Mouse (Mus musculus) intestine, postnatal 0 days (tissue): ENCODE data around the gene 1700037C18Rik. TPM values are rescaled to one million over a fixed set of nuclear protein-coding genes. Genes with fewer than 3 reads are reported as not detected.

Experiments used
- ATAC-seq: fragments of 200-750 bp; cut with Nextera tagmentation; 2 replicates; pipeline ENCODE4 v1.8.0; 2017; ENCODE audit warnings: mild to moderate bottlenecking, moderate TSS enrichment, moderate library complexity
- H3K27ac ChIP-seq: fragments of 300-500 bp; sonication (generic); 2 replicates; pipeline ENCODE4 v1.5.1; 2014; ENCODE audit warnings: mild to moderate bottlenecking, low read depth, low read length, moderate library complexity
- H3K27me3 ChIP-seq: fragments of 300-500 bp; sonication (generic); replicated peaks from 2 replicates; pipeline ENCODE4 v1.6.1; 2014; ENCODE audit warnings: low read length, mixed read lengths; ENCODE audit not compliant: control insufficient read depth, insufficient read depth
- H3K36me3 ChIP-seq: fragments of 300-500 bp; sonication (generic); 2 replicates; pipeline ENCODE4 v1.6.1; 2014; ENCODE audit warnings: mild to moderate bottlenecking, moderate library complexity; ENCODE audit not compliant: control insufficient read depth, insufficient read depth
- H3K4me1 ChIP-seq: fragments of 300-500 bp; sonication (generic); replicated peaks from 2 replicates; pipeline ENCODE4 v1.6.1; 2014; ENCODE audit warnings: antibody characterized with exemption, low read length, mixed read lengths; ENCODE audit not compliant: control insufficient read depth, insufficient read depth
- H3K4me2 ChIP-seq: fragments of 300-500 bp; sonication (generic); replicated peaks from 2 replicates; pipeline ENCODE4 v1.6.1; 2014; ENCODE audit warnings: low read depth, mild to moderate bottlenecking, moderate library complexity
- H3K4me3 ChIP-seq: fragments of 300-500 bp; sonication (generic); 2 replicates; pipeline ENCODE4 v1.5.1; 2014; ENCODE audit warnings: low read depth, low read length
- H3K9ac ChIP-seq: fragments of 300-500 bp; sonication (generic); 2 replicates; pipeline ENCODE4 v1.6.1; 2014; ENCODE audit warnings: mild to moderate bottlenecking, low read depth, low read length
- H3K9me3 ChIP-seq: fragments of 300-500 bp; sonication (generic); 2 replicates; pipeline ENCODE4 v1.6.1; 2016; ENCODE audit warnings: mixed run types; ENCODE audit not compliant: control insufficient read depth
- CTCF ChIP-seq: sonication (generic); IDR thresholded peaks from 2 replicates; pipeline ENCODE4 v1.5.1; 2016; ENCODE audit warnings: low read depth, mild to moderate bottlenecking, control low read depth, antibody characterized with exemption, moderate library complexity
- WGBS: fragments of 180-500 bp; shearing (Covaris S2); extraction: QIAGEN DNeasy Blood & Tissue Kit; methylation state at CpG from one replicate; pipeline ENCODE4 v1.1.7; 2014; 5-methylcytosine and 5-hydroxymethylcytosine counted together
- polyA plus RNA-seq: library from polyadenylated mRNA; unstranded; fragments of >200 nt; fragmentation: Nextera tagmentation; extraction: Ambion mirVana; gene quantifications from 2 replicates; pipeline ENCODE4 v1.2.1, GENCODE M21; 2015

1700037C18Rik gene
- polyA plus RNA-seq, 1 experiment from 2014 or later: 5.5 TPM

GRCm38 (mm10) chr16:3884201-3885064 lies 24.1 kb downstream of the 1700037C18Rik start, which contains the start of the genes Zfp597 and Gm20695:
Gene Zfp597, minus strand, starts transcription at chr16:3884561.
Gene Gm20695, plus strand, starts transcription at chr16:3884648.
- H3K27ac ChIP-seq: peak within 1 kb of the TSS; percentile 91
- H3K4me2 ChIP-seq: peak within 1 kb of the TSS; percentile 88
- H3K4me3 ChIP-seq: peak within 1 kb of the TSS; percentile 98
- H3K4me1 ChIP-seq: no peaks in the 10 kb centered on the region; the same call in 1 of the 2 replicates
- H3K27me3 ChIP-seq: no peaks in the 10 kb centered on the region
- H3K9me3 ChIP-seq: no peaks in the 10 kb centered on the region
- 0 out of 2 replicates have a peak, but pooled peaks cover 6% of the 10 kb centered on the region for H3K36me3 ChIP-seq
- peak; percentile 68 for TF ChIP-seq CTCF
- peak; percentile 99 for ATAC-seq
- WGBS: under 1% methylated on average over 88 of the region's 88 CpGs
- peak within 1 kb of the TSS; percentile 76 for H3K9ac ChIP-seq

GRCm38 (mm10) chr16:3876346-3876745 lies 32.1 kb downstream of the 1700037C18Rik start:
- no peak for TF ChIP-seq CTCF
- no peak for ATAC-seq
- Histone ChIP-seq H3K4me3 (no peak overlapping the region), H3K4me1 (no peaks in the 10 kb centered on the region; the same call in 1 of the 2 replicates), H3K9ac (no peak overlapping the region), H3K9me3 (no peaks in the 10 kb centered on the region), H3K27me3 (no peaks in the 10 kb centered on the region), H3K27ac (no peak overlapping the region), H3K4me2 (no peak overlapping the region), H3K36me3 (no peaks in the 10 kb centered on the region)
- 91% methylated on average over 4 of the region's 4 CpGs for WGBS

- H3K4me3 ChIP-seq: peak within 1 kb of the TSS; percentile 52
- H3K27me3 ChIP-seq: no peaks in the 10 kb centered on the region
- TF ChIP-seq CTCF: 0 out of 2 replicates have a peak, but pooled peaks have one; percentile 6
- peak within 1 kb of the TSS; percentile 40 for H3K9ac ChIP-seq
- peaks cover 5% of the 10 kb centered on the region; the same call in 1 of the 2 replicates for H3K36me3 ChIP-seq
- ATAC-seq: peak; percentile 99
- H3K4me2 ChIP-seq: peak within 1 kb of the TSS; percentile 90
- no peaks in the 10 kb centered on the region; the same call in 1 of the 2 replicates for H3K4me1 ChIP-seq
- WGBS: 3% methylated on average over 47 of the region's 47 CpGs
- 0 out of 2 replicates have a peak within 1 kb of the TSS, but pooled peaks have one; percentile 60 for H3K27ac ChIP-seq
- no peaks in the 10 kb centered on the region for H3K9me3 ChIP-seq
Measured at GRCm38 (mm10) chr16:3872216-3873047, 36.1 kb downstream of the 1700037C18Rik start, which contains the start of gene Naa60. Gene Naa60, plus strand, starts transcription at chr16:3872375.

GRCm38 (mm10) chr16:3871815-3872214 lies 36.7 kb downstream of the 1700037C18Rik start:
- ATAC-seq: peak; percentile 57
- Histone ChIP-seq H3K27me3 (no peaks in the 10 kb centered on the region), H3K27ac (0 out of 2 replicates have a peak overlapping the region, but pooled peaks have one; percentile 60), H3K4me2 (peak overlapping the region; percentile 90), H3K4me1 (no peaks in the 10 kb centered on the region; the same call in 1 of the 2 replicates), H3K4me3 (peak overlapping the region; percentile 52), H3K36me3 (peaks cover 8% of the 10 kb centered on the region; the same call in 1 of the 2 replicates), H3K9me3 (no peaks in the 10 kb centered on the region), H3K9ac (peak overlapping the region; percentile 40)
- TF ChIP-seq CTCF: no peak
- WGBS: 2% methylated on average over 16 of the region's 16 CpGs

- no peak for ATAC-seq
- peaks cover 14% of the 10 kb centered on the region for H3K36me3 ChIP-seq
- WGBS: 94% methylated on average over 4 of the region's 4 CpGs
- no peak overlapping the region for H3K9ac ChIP-seq
- H3K27ac ChIP-seq: no peak overlapping the region
- TF ChIP-seq CTCF: no peak
- H3K4me3 ChIP-seq: no peak overlapping the region
- no peaks in the 10 kb centered on the region for H3K9me3 ChIP-seq
- H3K27me3 ChIP-seq: no peaks in the 10 kb centered on the region
- no peak overlapping the region for H3K4me2 ChIP-seq
- no peaks in the 10 kb centered on the region for H3K4me1 ChIP-seq
Measured at GRCm38 (mm10) chr16:3859254-3859653, 49.2 kb downstream of the 1700037C18Rik start.
